Mouse (Mus musculus) myocyte (in vitro differentiated cells): ENCODE results near the gene Lpin3. TPM values are rescaled to one million over a fixed set of nuclear protein-coding genes. Genes with fewer than 3 reads are reported as not detected.
A peak's percentile ranks its signal among the peaks of the same experiment; 100 is the strongest.

Experiments used
- H3K27me3 ChIP-seq: one replicate; pipeline ENCODE4 v1.6.1; 2011; ENCODE audit not compliant: control insufficient read depth, insufficient read depth, insufficient read length
- H3K36me3 ChIP-seq: one replicate; pipeline ENCODE4 v1.6.1; 2011; ENCODE audit not compliant: control insufficient read depth, insufficient read depth
- H3K4me2 ChIP-seq: one replicate; pipeline ENCODE4 v1.6.1; 2011; ENCODE audit warnings: low read depth, control low read depth
- H3K4me3 ChIP-seq: one replicate; pipeline ENCODE4 v1.5.1; 2011; ENCODE audit warnings: mild to moderate bottlenecking, control low read depth, moderate library complexity
- H3K79me2 ChIP-seq: one replicate; pipeline ENCODE4 v1.6.1; 2011; ENCODE audit not compliant: control insufficient read depth, insufficient read depth
- H3ac ChIP-seq: one replicate; pipeline ENCODE4 v1.6.1; 2011; ENCODE audit not compliant: control insufficient read depth, insufficient read length
- CEBPB ChIP-seq: IDR thresholded peaks from 2 replicates; pipeline ENCODE4 v1.6.1; 2011; ENCODE audit warnings: mild to moderate bottlenecking, moderate library complexity; ENCODE audit not compliant: poor library complexity, insufficient read depth, severe bottlenecking
- E2F4 ChIP-seq: IDR thresholded peaks from one replicate; pipeline ENCODE4 v1.6.1; 2011; ENCODE audit warnings: mild to moderate bottlenecking, control low read depth, moderate library complexity; ENCODE audit not compliant: insufficient read depth
- MAX ChIP-seq: IDR thresholded peaks from one replicate; pipeline ENCODE4 v1.6.1; 2011; ENCODE audit warnings: low read depth, mild to moderate bottlenecking, control low read depth
- MYOD1 ChIP-seq, 3 experiments: IDR thresholded peaks; one replicate each; pipeline ENCODE4 v1.6.1; 2011; ENCODE audit warnings: control low read depth in 2 of 3, low read depth in 2 of 3, mild to moderate bottlenecking in 2 of 3, moderate library complexity in 1 of 3; ENCODE audit not compliant: insufficient read length in 2 of 3, control insufficient read depth in 1 of 3
- MYOG ChIP-seq, 3 experiments: IDR thresholded peaks; one replicate each; pipeline ENCODE4 v1.6.1; 2011; ENCODE audit warnings: control low read depth in 2 of 3, low read depth in 2 of 3, mild to moderate bottlenecking in 2 of 3; ENCODE audit not compliant: insufficient read length in 2 of 3, control insufficient read depth in 1 of 3, insufficient read depth in 1 of 3
- POLR2A ChIP-seq: IDR thresholded peaks from one replicate; pipeline ENCODE4 v1.6.1; 2011; ENCODE audit warnings: low read depth, mild to moderate bottlenecking, control low read depth, moderate library complexity; ENCODE audit not compliant: insufficient read length
- POLR2AphosphoS2 ChIP-seq: IDR thresholded peaks from one replicate; pipeline ENCODE4 v1.6.1; 2011; ENCODE audit warnings: low read depth, control low read depth; ENCODE audit not compliant: insufficient read length
- REST ChIP-seq: IDR thresholded peaks from one replicate; pipeline ENCODE4 v1.6.1; 2011; ENCODE audit warnings: mild to moderate bottlenecking, control low read depth, moderate library complexity; ENCODE audit not compliant: insufficient read depth, insufficient read length
- SRF ChIP-seq: IDR thresholded peaks from one replicate; pipeline ENCODE4 v1.6.1; 2011; ENCODE audit warnings: low read depth; ENCODE audit not compliant: control insufficient read depth, insufficient read length
- TCF12 ChIP-seq: IDR thresholded peaks from one replicate; pipeline ENCODE4 v1.6.1; 2011; ENCODE audit warnings: mild to moderate bottlenecking, control low read depth; ENCODE audit not compliant: poor library complexity, insufficient read depth, severe bottlenecking
- TCF3 ChIP-seq: IDR thresholded peaks from one replicate; pipeline ENCODE4 v1.6.1; 2011; ENCODE audit warnings: low read depth, control low read depth; ENCODE audit not compliant: insufficient read length
- USF1 ChIP-seq: IDR thresholded peaks from one replicate; pipeline ENCODE4 v1.6.1; 2011; ENCODE audit warnings: low read depth, mild to moderate bottlenecking, control low read depth, moderate library complexity
- polyA plus RNA-seq: library from polyadenylated mRNA; unstranded; fragments of >200 nt; fragmentation: generic; extraction: Trizol; gene quantifications from one replicate; pipeline ENCODE4 v1.2.1, GENCODE M21; 2012; ENCODE audit warnings: missing spikeins

Gene Lpin3
- polyA plus RNA-seq: 10.5 TPM

GRCm38 (mm10) chr2:160880453-160881195 lies at the start of gene Lpin3:
Gene Lpin3 (plus strand): TSS chr2:160880670.
- H3ac ChIP-seq: no peak within 1 kb of the TSS
- TF ChIP-seq POLR2AphosphoS2 (no peak), POLR2A (peak; percentile 53), TCF12 (no peak), E2F4 (no peak), MYOG (IDR thresholded peaks at IDR 0.05; ENCODE audit: control insufficient read depth in 1 of 3, insufficient read depth in 1 of 3, insufficient read length in 2 of 3, low read depth in 2 of 3) (peak in 1 of 3 experiments; percentile 33), SRF (no peak), TCF3 (no peak), MYOD1 (IDR thresholded peaks at IDR 0.05; ENCODE audit: control insufficient read depth in 1 of 3, insufficient read length in 2 of 3, low read depth in 2 of 3) (peak in 1 of 3 experiments; percentile 46), REST (no peak), MAX (peak; percentile 84), CEBPB (no peak), USF1 (peak; percentile 83)
- no peaks in the 10 kb centered on the region for H3K79me2 ChIP-seq
- no peaks in the 10 kb centered on the region for H3K27me3 ChIP-seq
- H3K4me3 ChIP-seq: peak within 1 kb of the TSS; percentile 15
- H3K4me2 ChIP-seq: peak within 1 kb of the TSS; percentile 74
- no peaks in the 10 kb centered on the region for H3K36me3 ChIP-seq

- no peak for TF ChIP-seq MYOG (IDR thresholded peaks at IDR 0.05; ENCODE audit: control insufficient read depth in 1 of 3, insufficient read depth in 1 of 3, insufficient read length in 2 of 3, low read depth in 2 of 3)
- no peak for TF ChIP-seq MAX
- TF ChIP-seq MYOD1 (IDR thresholded peaks at IDR 0.05; ENCODE audit: control insufficient read depth in 1 of 3, insufficient read length in 2 of 3, low read depth in 2 of 3): no peak
- no peak for TF ChIP-seq SRF
- TF ChIP-seq E2F4: no peak
- no peak for TF ChIP-seq REST
- TF ChIP-seq TCF12: no peak
- TF ChIP-seq POLR2AphosphoS2: no peak
- no peak for TF ChIP-seq TCF3
- TF ChIP-seq CEBPB: no peak
- no peak for TF ChIP-seq POLR2A
- no peak for TF ChIP-seq USF1
These were observed 39.6 kb upstream of the Lpin3 start for GRCm38 (mm10) chr2:160840838-160841237.

GRCm38 (mm10) chr2:160847664-160848063 lies 32.8 kb upstream of the Lpin3 start:
- no peak for TF ChIP-seq MAX
- no peak for TF ChIP-seq REST
- TF ChIP-seq MYOG (IDR thresholded peaks at IDR 0.05; ENCODE audit: control insufficient read depth in 1 of 3, insufficient read depth in 1 of 3, insufficient read length in 2 of 3, low read depth in 2 of 3): no peak
- TF ChIP-seq TCF3: no peak
- no peak for TF ChIP-seq TCF12
- Histone ChIP-seq H3K4me2 (no peak overlapping the region), H3ac (no peak overlapping the region), H3K27me3 (no peaks in the 10 kb centered on the region), H3K79me2 (peaks cover 9% of the 10 kb centered on the region), H3K4me3 (no peak overlapping the region), H3K36me3 (no peaks in the 10 kb centered on the region)

More at GRCm38 (mm10) chr2:160840838-160841237, 39.6 kb upstream of the Lpin3 start:
- Histone ChIP-seq H3K27me3 (no peaks in the 10 kb centered on the region), H3K4me3 (no peak overlapping the region), H3K79me2 (no peaks in the 10 kb centered on the region), H3K4me2 (no peak overlapping the region), H3K36me3 (no peaks in the 10 kb centered on the region), H3ac (no peak overlapping the region)

GRCm38 (mm10) chr2:160848186-160848585 lies 32.3 kb upstream of the Lpin3 start:
- H3K79me2 ChIP-seq: peaks cover 9% of the 10 kb centered on the region
- TF ChIP-seq MYOD1 (IDR thresholded peaks at IDR 0.05; ENCODE audit: control insufficient read depth in 1 of 3, insufficient read length in 2 of 3, low read depth in 2 of 3): peak in 2 of 3 experiments; percentile 42 to 45
- TF ChIP-seq TCF3: no peak
- peak in 1 of 3 experiments; percentile 7 for TF ChIP-seq MYOG (IDR thresholded peaks at IDR 0.05; ENCODE audit: control insufficient read depth in 1 of 3, insufficient read depth in 1 of 3, insufficient read length in 2 of 3, low read depth in 2 of 3)
- no peak for TF ChIP-seq TCF12
- H3K4me2 ChIP-seq: peak overlapping the region; percentile 24
- H3ac ChIP-seq: no peak overlapping the region
- H3K4me3 ChIP-seq: no peak overlapping the region
- no peaks in the 10 kb centered on the region for H3K36me3 ChIP-seq
- no peaks in the 10 kb centered on the region for H3K27me3 ChIP-seq

- peaks cover 9% of the 10 kb centered on the region for H3K79me2 ChIP-seq
- no peaks in the 10 kb centered on the region for H3K27me3 ChIP-seq
- 0 out of 2 replicates have a peak, but pooled peaks have one; percentile 11 for TF ChIP-seq CEBPB
- TF ChIP-seq MYOG (IDR thresholded peaks at IDR 0.05; ENCODE audit: control insufficient read depth in 1 of 3, insufficient read depth in 1 of 3, insufficient read length in 2 of 3, low read depth in 2 of 3): no peak
- no peak overlapping the region for H3K4me3 ChIP-seq
- H3K36me3 ChIP-seq: no peaks in the 10 kb centered on the region
- no peak overlapping the region for H3K4me2 ChIP-seq
- H3ac ChIP-seq: no peak overlapping the region
These were observed 30.7 kb upstream of the Lpin3 start for GRCm38 (mm10) chr2:160849617-160850240.
